Comparison of ENCODE assay signal across 8 mouse cellular contexts in genomic region chr3:96600639-96601250, GRCm38 (mm10). TPM values are rescaled to one million over a fixed set of nuclear protein-coding genes. Genes with fewer than 3 reads are reported as not detected.
DNase-seq lines count a peak whose midpoint lies in the region; ATAC-seq and TF ChIP-seq lines count a peak whose summit lies in the region.

TSS of gene Lix1l (plus strand) at chr3:96601149.

- peak within 1 kb of the TSS; percentile 83 for H3K9ac ChIP-seq in hindbrain, postnatal 0 days (replicated peaks; ENCODE audit: low read length)

- peak within 1 kb of the TSS; percentile 74 for H3K4me2 ChIP-seq in hindbrain, postnatal 0 days (ENCODE audit: low read depth, low read length)

- peaks cover 41% of the 10 kb centered on the region for H3K4me1 ChIP-seq in hindbrain, postnatal 0 days (ENCODE audit: insufficient read depth, low read length)
- H3K4me1 ChIP-seq in megakaryocyte, embryonic 14.5 days: peaks cover 70% of the 10 kb centered on the region

- H3K4me3 ChIP-seq in hindbrain, postnatal 0 days (ENCODE audit: low read length): peak within 1 kb of the TSS; percentile 83
- H3K4me3 ChIP-seq in megakaryocyte, embryonic 14.5 days (replicated peaks): peak within 1 kb of the TSS; percentile 93

- TF ChIP-seq CTCF in hindbrain, postnatal 0 days (IDR thresholded peaks at IDR 0.05; ENCODE audit: low read depth): no peak

- DNase-seq in gastrocnemius, adult 8-10 months (ENCODE audit: low spot score in 2 of 2): peak; percentile 87 to 92
- DNase-seq in hindbrain, postnatal 0 days (ENCODE audit: low spot score): peak; percentile 96
- peak; percentile 92 to 95 for DNase-seq in left cerebral cortex, adult 9 months (ENCODE audit: low spot score in 2 of 2)
- DNase-seq in right cerebral cortex, adult 2 months (ENCODE audit: low spot score in 2 of 2): peak; percentile 94 to 95
- DNase-seq in urinary bladder, postnatal 10 days (ENCODE audit: low spot score): peak; percentile 67

- peak within 1 kb of the TSS; percentile 95 for H3K27ac ChIP-seq in hindbrain, postnatal 0 days

- H3K36me3 ChIP-seq in hindbrain, postnatal 0 days (ENCODE audit: insufficient read depth, low read length): no peaks in the 10 kb centered on the region
- H3K36me3 ChIP-seq in megakaryocyte, embryonic 14.5 days (replicated peaks; ENCODE audit: low read length): no peaks in the 10 kb centered on the region

- 1% methylated on average over 27 of the region's 27 CpGs for WGBS in hindbrain, postnatal 0 days

- ATAC-seq in activated CD4-positive, CD25-positive, alpha-beta regulatory T cell, adult 4 months: peak; percentile 94
- peak; percentile 95 for ATAC-seq in common myeloid progenitor, adult 5-6 weeks (replicated peaks; ENCODE audit: low read depth, poor library complexity, severe bottlenecking)
- ATAC-seq in hindbrain, postnatal 0 days: peak; percentile 91

- H3K9me3 ChIP-seq in hindbrain, postnatal 0 days (ENCODE audit: low read length): no peaks in the 10 kb centered on the region
- H3K9me3 ChIP-seq in megakaryocyte, embryonic 14.5 days: no peaks in the 10 kb centered on the region

- H3K27me3 ChIP-seq in hindbrain, postnatal 0 days (ENCODE audit: insufficient read depth, low read length): no peaks in the 10 kb centered on the region
- H3K27me3 ChIP-seq in megakaryocyte, embryonic 14.5 days (replicated peaks): peaks cover 69% of the 10 kb centered on the region

RNA-seq across cellular contexts. Expression of gene Lix1l, which starts in this region (rescaled TPM):
- polyA plus RNA-seq in activated CD4-positive, CD25-positive, alpha-beta regulatory T cell, adult 4 months (2017; shearing (Covaris generic)): under 1 TPM; 0.09 to 0.14 TPM
- 1.3 and 3.2 TPM in 2 replicates for total RNA-seq in common myeloid progenitor, adult 5-6 weeks (2017)
- 1 to 10 TPM; 3.5 to 6.8 (median 4.4) TPM for total RNA-seq in gastrocnemius, adult 8-10 months (2022)
- total RNA-seq in hindbrain, postnatal 0 days (2014; rRNA removed): 45.0 and 48.4 TPM in 2 replicates
- 3.9 and 5.2 TPM in 2 replicates for polyA plus RNA-seq in hindbrain, postnatal 0 days (2015; fragmentation: Nextera tagmentation; extraction: Ambion mirVana)
- 1.2 TPM in 1 of 2 replicates, not detected in the other for polyA plus RNA-seq in megakaryocyte, embryonic 14.5 days (2012; ENCODE audit: insufficient read depth, low replicate concordance)

Comparison
In these comparisons a context has a peak if more than half of its experiments do, and no peak if none do; other contexts are left out.
1. Peak in every context shown above with its lines: DNase-seq, ATAC-seq, H3K4me3 ChIP-seq and H3K27ac ChIP-seq.
2. Peak in ATAC-seq in activated CD4-positive, CD25-positive, alpha-beta regulatory T cell, adult 4 months; RNA of the gene not detected or under 1 TPM.